Mouse (Mus musculus): ENCODE results near the gene Baiap2. TPM values are rescaled to one million over a fixed set of nuclear protein-coding genes. Genes with fewer than 3 reads are reported as not detected.
A peak's percentile ranks its signal among the peaks of the same experiment; 100 is the strongest.

Gene Baiap2
- total RNA-seq (2012; rRNA removed) = 6.7 and 9.9 TPM in 2 replicates
- 3.2 and 3.4 TPM in 2 replicates for total RNA-seq (2014; rRNA removed)
- 5.6 and 6.1 TPM in 2 replicates for polyA plus RNA-seq (2012; ENCODE audit: insufficient read length, low read depth)

- H3K9ac ChIP-seq (ENCODE audit: insufficient read depth, low read depth) = peak within 1 kb of the TSS; percentile 41
- peak; percentile 96 for TF ChIP-seq TBP (conservative IDR thresholded peaks at IDR 0.05; ENCODE audit: low read depth, low read length)
- TF ChIP-seq CHD1 (IDR thresholded peaks at IDR 0.05; ENCODE audit: low read depth, low read length) = no peak
- peak; percentile 98 for TF ChIP-seq NELFE (IDR thresholded peaks at IDR 0.05; ENCODE audit: low read depth, low read length)
- TF ChIP-seq RAD21 (IDR thresholded peaks at IDR 0.05; ENCODE audit: low read depth, low read length) = no peak
- TF ChIP-seq HCFC1 (IDR thresholded peaks at IDR 0.05; ENCODE audit: low read depth, low read length) = no peak; the same call in 1 of the 2 replicates
- TF ChIP-seq IRF4 (IDR thresholded peaks at IDR 0.05; ENCODE audit: low read depth, low read length) = no peak
- no peak for TF ChIP-seq PAX5 (IDR thresholded peaks at IDR 0.05; ENCODE audit: low read length)
- TF ChIP-seq GABPA (IDR thresholded peaks at IDR 0.05; ENCODE audit: insufficient replicate concordance, low read depth, low read length) = no peak; the same call in 1 of the 2 replicates
- TF ChIP-seq BHLHE40 (IDR thresholded peaks at IDR 0.05; ENCODE audit: low read depth, low read length) = no peak
- TF ChIP-seq MXI1 (IDR thresholded peaks at IDR 0.05; ENCODE audit: low read depth, low read length) = peak; percentile 88; the same call in 1 of the 2 replicates
- TF ChIP-seq MAX (IDR thresholded peaks at IDR 0.05; ENCODE audit: low read length) = peak; percentile 55; the same call in 1 of the 2 replicates
- TF ChIP-seq USF2 (conservative IDR thresholded peaks at IDR 0.05; ENCODE audit: low read depth, low read length) = no peak
- no peak for TF ChIP-seq USF1 (IDR thresholded peaks at IDR 0.05; ENCODE audit: low read depth, low read length)
- TF ChIP-seq SIN3A (IDR thresholded peaks at IDR 0.05; ENCODE audit: low read length) = 0 out of 2 replicates have a peak, but pooled peaks have one; percentile 4
- no peak; the same call in 1 of the 2 replicates for TF ChIP-seq MEF2A (IDR thresholded peaks at IDR 0.05; ENCODE audit: borderline replicate concordance, low read depth, low read length)
- TF ChIP-seq ZC3H11A (IDR thresholded peaks at IDR 0.05; ENCODE audit: low read depth, low read length) = no peak
- TF ChIP-seq ZMIZ1 (IDR thresholded peaks at IDR 0.05; ENCODE audit: low read depth, low read length) = peak; percentile 97
- 0 out of 2 replicates have a peak, but pooled peaks have one; percentile 33 for TF ChIP-seq UBTF (IDR thresholded peaks at IDR 0.05; ENCODE audit: low read depth, low read length)
- no peak for TF ChIP-seq MYC (IDR thresholded peaks at IDR 0.05; ENCODE audit: low read depth, low read length)
- no peak for TF ChIP-seq CTCF (conservative IDR thresholded peaks at IDR 0.05 in 1 of 2, IDR thresholded peaks at IDR 0.05 in 1 of 2; ENCODE audit: low read depth in 2 of 2, low read length in 2 of 2)
- TF ChIP-seq KAT2A (IDR thresholded peaks at IDR 0.05; ENCODE audit: insufficient replicate concordance, low read length) = no peak
- peak; percentile 43; the same call in 1 of the 2 replicates for TF ChIP-seq NRF1 (IDR thresholded peaks at IDR 0.05; ENCODE audit: low read depth, low read length)
- peak; percentile 94 for TF ChIP-seq MAZ (IDR thresholded peaks at IDR 0.05; ENCODE audit: low read depth, low read length)
- no peak for TF ChIP-seq RCOR1 (conservative IDR thresholded peaks at IDR 0.05; ENCODE audit: low read depth, low read length)
- peak; percentile 99 for TF ChIP-seq POLR2A (IDR thresholded peaks at IDR 0.05; ENCODE audit: low read depth, low read length)
- TF ChIP-seq ZKSCAN1 (IDR thresholded peaks at IDR 0.05; ENCODE audit: borderline replicate concordance, low read depth, low read length) = no peak
- TF ChIP-seq MAFK (IDR thresholded peaks at IDR 0.05; ENCODE audit: insufficient replicate concordance, low read length) = no peak
- TF ChIP-seq POLR2AphosphoS2 (IDR thresholded peaks at IDR 0.05; ENCODE audit: low read depth, low read length) = peak; percentile 90
- TF ChIP-seq E2F4 (IDR thresholded peaks at IDR 0.05; ENCODE audit: insufficient replicate concordance, low read depth, low read length) = no peak
- peak; percentile 57; the same call in 1 of the 2 replicates for TF ChIP-seq CHD2 (IDR thresholded peaks at IDR 0.05; ENCODE audit: low read length)
- TF ChIP-seq TCF12 (IDR thresholded peaks at IDR 0.05; ENCODE audit: low read depth, low read length) = peak; percentile 73; the same call in 1 of the 2 replicates
- TF ChIP-seq JUND (conservative IDR thresholded peaks at IDR 0.05; ENCODE audit: low read depth, low read length) = no peak
- TF ChIP-seq ELF1 (IDR thresholded peaks at IDR 0.05; ENCODE audit: low read depth, low read length) = no peak; the same call in 1 of the 2 replicates
- peaks cover 5 to 37% of the 10 kb centered on the region in 2 experiments for H3K4me1 ChIP-seq (ENCODE audit: control insufficient read depth in 1 of 2, insufficient read depth in 2 of 2)
- no peaks in the 10 kb centered on the region for H3K9me3 ChIP-seq (replicated peaks; ENCODE audit: low read length)
- H3K79me2 ChIP-seq (replicated peaks; ENCODE audit: control insufficient read depth, extremely low read depth, insufficient read depth, poor library complexity, severe bottlenecking) = no peaks in the 10 kb centered on the region
- peak; percentile 99 for DNase-seq (ENCODE audit: extremely low read depth)
- peak within 1 kb of the TSS; percentile 46 to 64 (median 50) for H3K4me3 ChIP-seq (replicated peaks in 1 of 3; ENCODE audit: low read depth in 2 of 3, low read length in 2 of 3, poor library complexity in 1 of 3)
- in situ Hi-C loops (cut with MboI; ENCODE audit: low pct_ligation_motif_present, low pct_unique_long_range_greater_than_20kb, low sequenced_read_pairs) = no loop called here
- no peak within 1 kb of the TSS for H3K27ac ChIP-seq (ENCODE audit: insufficient read depth, low read depth)
- H3K4me2 ChIP-seq (ENCODE audit: insufficient read depth, low read depth, poor library complexity, severe bottlenecking) = peak within 1 kb of the TSS; percentile 97
- H3K27me3 ChIP-seq (replicated peaks) = peaks cover 49% of the 10 kb centered on the region
- dilution Hi-C loops (cut with MboI; ENCODE audit: extremely low pct_ligation_motif_present, extremely low pct_unique_long_range_greater_than_20kb, low sequenced_read_pairs) = no loop called here
- no peaks in the 10 kb centered on the region for H3K36me3 ChIP-seq (replicated peaks in 1 of 2; ENCODE audit: control insufficient read depth in 1 of 2, insufficient read depth in 1 of 2, low read length in 1 of 2)
Observed at GRCm38 (mm10) chr11:119942727-119943427, at the start of gene Baiap2. TSS of gene Baiap2 (plus strand) at chr11:119942763.

Data from CH12.LX (cell line).